Mouse (Mus musculus): ENCODE results near the gene Camta1. TPM values are rescaled to one million over a fixed set of nuclear protein-coding genes. Genes with fewer than 3 reads are reported as not detected.

Gene Camta1
- polyA plus RNA-seq, 1 experiment from 2014 or later: 171 TPM

DNA sequence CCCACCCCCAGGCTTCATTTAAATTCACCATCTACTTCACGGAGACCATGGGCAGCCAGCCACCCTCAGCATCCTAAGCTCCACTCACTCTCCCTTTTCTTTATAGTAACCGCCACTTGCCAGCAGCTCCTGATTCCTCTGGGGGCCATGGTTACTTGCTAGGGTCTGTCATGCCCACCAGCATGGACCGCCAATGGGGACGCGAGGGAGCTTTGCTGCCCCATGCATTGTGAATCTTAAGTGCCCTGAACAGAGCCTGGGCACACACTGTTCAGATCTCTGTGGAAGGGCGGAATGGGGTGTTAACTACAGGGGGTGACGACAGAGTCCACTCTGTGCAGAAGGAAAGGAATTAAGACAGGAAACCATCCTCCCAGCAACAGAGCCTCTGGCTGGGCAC, 465.1 kb downstream of the Camta1 start:
- no peak for DNase-seq (ENCODE audit: low spot score)
- no peak overlapping the region for H3K27ac ChIP-seq

DNA sequence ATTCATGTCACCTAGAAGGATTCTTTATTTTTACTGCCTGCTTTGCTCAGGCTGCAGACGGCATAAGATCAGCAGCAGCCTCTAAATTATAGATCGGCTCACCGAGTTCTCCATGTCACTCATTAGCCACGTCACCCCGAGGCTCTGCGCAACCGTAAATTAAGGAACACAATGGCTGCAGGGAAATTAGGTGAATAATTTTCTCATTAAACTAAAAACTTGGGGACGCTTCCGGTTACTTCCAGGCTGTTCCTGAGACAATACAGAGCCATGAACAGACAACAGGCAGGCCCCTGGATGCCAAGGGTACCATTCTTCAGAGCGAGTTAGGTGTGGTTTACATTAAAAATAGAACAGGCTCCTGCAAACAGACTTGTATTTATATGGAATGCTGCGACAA, 472.3 kb downstream of the Camta1 start:
- Histone ChIP-seq H3K9ac (no peak overlapping the region), H3K27me3 (ENCODE audit: control insufficient read depth, insufficient read depth, low read length) (no peaks in the 10 kb centered on the region), H3K36me3 (replicated peaks; ENCODE audit: control insufficient read depth, insufficient read depth) (no peaks in the 10 kb centered on the region), H3K4me1 (replicated peaks; ENCODE audit: control insufficient read depth, insufficient read depth, low read length) (peaks cover 25% of the 10 kb centered on the region), H3K27ac (peak overlapping the region; percentile 64), H3K9me3 (ENCODE audit: control insufficient read depth, low read length) (no peaks in the 10 kb centered on the region), H3K4me2 (replicated peaks) (no peak overlapping the region), H3K4me3 (replicated peaks; ENCODE audit: low read length) (no peak overlapping the region)
- WGBS: 34% methylated on average over 11 of the region's 11 CpGs
- ATAC-seq (ENCODE audit: low FRiP score): 0 out of 2 replicates have a peak, but pooled peaks have one; percentile 14
- DNase-seq (ENCODE audit: low spot score): peak; percentile 47

More for the DNA sequence above, 465.1 kb downstream of the Camta1 start:
- Histone ChIP-seq H3K4me3 (replicated peaks; ENCODE audit: low read length) (no peak overlapping the region), H3K36me3 (replicated peaks; ENCODE audit: control insufficient read depth, insufficient read depth) (no peaks in the 10 kb centered on the region), H3K4me1 (replicated peaks; ENCODE audit: control insufficient read depth, insufficient read depth, low read length) (peaks cover 10% of the 10 kb centered on the region), H3K9ac (no peak overlapping the region), H3K4me2 (replicated peaks) (no peak overlapping the region), H3K9me3 (ENCODE audit: control insufficient read depth, low read length) (0 out of 2 replicates have a peak, but pooled peaks cover 5% of the 10 kb centered on the region), H3K27me3 (ENCODE audit: control insufficient read depth, insufficient read depth, low read length) (no peaks in the 10 kb centered on the region)
- WGBS: 58% methylated on average over 7 of the region's 7 CpGs
- peak; percentile 75 for ATAC-seq (ENCODE audit: low FRiP score)

DNA sequence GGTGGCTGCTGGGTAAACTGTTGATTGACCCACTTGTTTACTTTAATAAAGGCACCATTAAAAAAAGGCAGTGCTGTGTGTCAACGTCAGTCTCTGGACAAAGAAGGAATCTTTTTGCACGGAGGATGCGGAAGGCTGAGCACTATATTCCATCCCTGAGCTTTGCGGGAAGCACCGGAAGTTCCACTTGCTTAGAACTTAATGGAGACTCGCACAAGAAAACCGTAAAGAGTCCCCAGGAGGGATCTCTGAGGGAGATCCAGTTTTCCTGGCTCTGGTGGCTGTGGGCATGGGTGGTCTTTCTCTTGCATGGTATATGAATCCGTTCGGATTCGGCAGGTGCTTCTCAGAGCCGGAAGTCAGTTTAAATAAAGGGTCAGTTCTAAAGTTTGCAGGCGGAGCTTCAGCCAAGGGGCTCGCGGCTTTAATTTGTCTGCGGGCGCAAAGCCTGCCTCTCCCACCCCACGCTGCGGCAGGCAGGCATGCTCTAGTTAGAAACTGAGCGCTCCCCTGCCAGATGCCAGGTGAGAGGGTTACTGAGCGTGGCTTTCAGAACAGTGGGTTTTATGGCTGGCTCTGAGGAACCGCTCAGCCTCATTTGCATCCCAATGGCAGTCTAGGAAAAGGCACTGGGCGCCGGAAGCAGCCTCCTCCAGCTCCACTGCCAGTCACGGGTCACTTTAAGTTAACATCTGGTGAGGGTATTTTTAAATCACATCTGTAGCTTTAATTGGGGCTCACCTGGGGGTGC, 474.8 kb downstream of the Camta1 start:
- Histone ChIP-seq H3K4me2 (replicated peaks) (peak overlapping the region; percentile 63), H3K36me3 (replicated peaks; ENCODE audit: control insufficient read depth, insufficient read depth) (no peaks in the 10 kb centered on the region), H3K4me3 (replicated peaks; ENCODE audit: low read length) (peak overlapping the region; percentile 29), H3K4me1 (replicated peaks; ENCODE audit: control insufficient read depth, insufficient read depth, low read length) (peaks cover 21% of the 10 kb centered on the region), H3K27me3 (ENCODE audit: control insufficient read depth, insufficient read depth, low read length) (0 out of 2 replicates have a peak, but pooled peaks cover 4% of the 10 kb centered on the region), H3K9ac (peak overlapping the region; percentile 60), H3K9me3 (ENCODE audit: control insufficient read depth, low read length) (no peaks in the 10 kb centered on the region), H3K27ac (peak overlapping the region; percentile 40)
- ATAC-seq (ENCODE audit: low FRiP score) (no peak), DNase-seq (ENCODE audit: low spot score) (no peak)
- WGBS: 1% methylated on average over 24 of the region's 24 CpGs

DNA sequence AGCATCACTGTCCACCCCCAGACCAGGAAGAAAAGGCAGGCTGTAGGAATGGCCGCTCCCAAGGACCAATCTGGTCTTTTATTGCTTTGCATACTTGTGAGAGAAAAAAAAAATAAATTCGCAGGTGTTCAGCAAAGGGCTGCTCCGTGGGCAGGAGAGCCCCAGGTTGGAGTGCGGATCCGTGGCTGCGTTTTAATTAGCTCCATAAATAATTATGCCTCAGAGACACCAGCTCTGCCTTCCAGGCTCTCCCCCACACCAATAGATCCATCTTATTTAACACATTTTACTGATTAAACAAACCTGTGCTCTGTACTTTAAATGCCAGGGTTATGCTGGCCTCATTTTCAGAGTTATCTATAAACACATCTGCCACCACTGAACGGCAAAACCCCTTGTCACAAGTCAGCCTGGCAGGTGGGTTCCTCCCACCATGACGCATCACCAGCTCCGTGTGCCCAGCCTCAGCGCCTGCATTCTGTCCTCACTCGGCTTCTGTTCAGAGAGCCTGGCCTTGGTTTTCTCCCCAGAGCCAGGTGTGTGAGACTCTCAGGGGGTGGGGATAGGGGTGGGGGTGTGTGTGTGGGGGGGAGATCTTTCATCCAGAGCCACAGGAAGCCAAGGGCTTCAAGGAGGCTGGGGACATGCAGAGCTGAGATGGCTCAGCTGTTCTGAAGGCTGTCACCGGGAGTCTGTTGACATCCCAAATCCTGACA, 475.5 kb downstream of the Camta1 start:
- H3K27me3 ChIP-seq (ENCODE audit: control insufficient read depth, insufficient read depth, low read length): 0 out of 2 replicates have a peak, but pooled peaks cover 4% of the 10 kb centered on the region
- 0 out of 2 replicates have a peak, but pooled peaks have one; percentile 29 for ATAC-seq (ENCODE audit: low FRiP score)
- H3K9me3 ChIP-seq (ENCODE audit: control insufficient read depth, low read length): no peaks in the 10 kb centered on the region
- DNase-seq (ENCODE audit: low spot score): no peak
- peak overlapping the region; percentile 29; the same call in 1 of the 2 replicates for H3K4me3 ChIP-seq (replicated peaks; ENCODE audit: low read length)
- H3K36me3 ChIP-seq (replicated peaks; ENCODE audit: control insufficient read depth, insufficient read depth): no peaks in the 10 kb centered on the region
- H3K9ac ChIP-seq: peak overlapping the region; percentile 60; the same call in 1 of the 2 replicates
- 7% methylated on average over 12 of the region's 12 CpGs for WGBS
- H3K4me2 ChIP-seq (replicated peaks): peak overlapping the region; percentile 63
- peak overlapping the region; percentile 40 for H3K27ac ChIP-seq
- peaks cover 21% of the 10 kb centered on the region for H3K4me1 ChIP-seq (replicated peaks; ENCODE audit: control insufficient read depth, insufficient read depth, low read length)

DNA sequence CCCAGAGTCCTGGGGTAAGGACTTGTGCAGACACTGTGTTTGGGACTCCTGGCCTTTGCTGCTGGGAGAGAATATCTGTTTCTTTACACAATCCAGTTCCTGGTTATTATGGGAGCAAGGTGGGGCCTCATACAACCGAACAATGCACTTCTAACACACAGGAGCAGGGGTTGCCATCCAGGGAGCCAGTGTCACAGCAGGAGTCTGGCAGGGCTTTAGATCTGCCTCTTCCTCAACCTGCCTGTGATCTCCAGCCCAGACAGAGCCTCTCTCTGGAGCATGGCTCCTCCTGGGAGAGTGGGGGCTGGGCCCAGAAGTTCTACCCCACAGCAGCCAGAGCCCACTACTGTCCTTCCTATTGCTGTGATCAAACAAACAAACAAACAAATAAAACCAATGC, 483.9 kb downstream of the Camta1 start:
- DNase-seq (ENCODE audit: low spot score): no peak
- H3K9me3 ChIP-seq (ENCODE audit: control insufficient read depth, low read length): no peaks in the 10 kb centered on the region
- 58% methylated on average over 1 of the region's 1 CpGs for WGBS
- no peaks in the 10 kb centered on the region for H3K36me3 ChIP-seq (replicated peaks; ENCODE audit: control insufficient read depth, insufficient read depth)
- no peak overlapping the region for H3K4me3 ChIP-seq (replicated peaks; ENCODE audit: low read length)
- H3K4me2 ChIP-seq (replicated peaks): no peak overlapping the region
- peaks cover 4% of the 10 kb centered on the region; the same call in 1 of the 2 replicates for H3K4me1 ChIP-seq (replicated peaks; ENCODE audit: control insufficient read depth, insufficient read depth, low read length)
- H3K9ac ChIP-seq: no peak overlapping the region
- H3K27ac ChIP-seq: no peak overlapping the region
- ATAC-seq (ENCODE audit: low FRiP score): no peak
- H3K27me3 ChIP-seq (ENCODE audit: control insufficient read depth, insufficient read depth, low read length): 0 out of 2 replicates have a peak, but pooled peaks cover 4% of the 10 kb centered on the region

DNA sequence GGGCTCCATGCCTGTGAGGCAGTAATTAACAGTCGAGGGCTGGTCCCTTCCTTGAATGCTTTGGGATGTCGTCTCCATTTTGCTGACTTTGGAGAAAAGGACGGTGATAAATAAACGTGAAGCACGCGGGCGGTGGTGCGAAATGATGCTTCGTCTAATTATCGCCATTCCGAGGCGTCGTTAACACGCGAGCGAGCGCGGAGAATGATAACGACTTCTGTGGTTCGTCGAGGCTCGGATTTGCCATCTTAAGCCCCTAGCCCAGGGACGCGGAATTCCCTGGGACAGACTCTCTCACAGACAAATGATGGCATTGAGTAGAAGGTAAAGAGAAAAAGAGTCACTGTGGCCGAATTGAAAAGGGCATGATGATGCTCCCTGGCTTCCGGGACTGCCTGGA, 485.4 kb downstream of the Camta1 start:
- no peak for DNase-seq (ENCODE audit: low spot score)
- no peaks in the 10 kb centered on the region for H3K27me3 ChIP-seq (ENCODE audit: control insufficient read depth, insufficient read depth, low read length)
- no peak overlapping the region for H3K4me3 ChIP-seq (replicated peaks; ENCODE audit: low read length)
- WGBS: 55% methylated on average over 26 of the region's 26 CpGs
- H3K36me3 ChIP-seq (replicated peaks; ENCODE audit: control insufficient read depth, insufficient read depth): no peaks in the 10 kb centered on the region
- H3K4me2 ChIP-seq (replicated peaks): 0 out of 2 replicates have a peak overlapping the region, but pooled peaks have one; percentile 0
- H3K27ac ChIP-seq: peak overlapping the region; percentile 54; the same call in 1 of the 2 replicates
- peaks cover 4% of the 10 kb centered on the region; the same call in 1 of the 2 replicates for H3K4me1 ChIP-seq (replicated peaks; ENCODE audit: control insufficient read depth, insufficient read depth, low read length)
- ATAC-seq (ENCODE audit: low FRiP score): no peak
- no peaks in the 10 kb centered on the region for H3K9me3 ChIP-seq (ENCODE audit: control insufficient read depth, low read length)
- no peak overlapping the region for H3K9ac ChIP-seq

DNA sequence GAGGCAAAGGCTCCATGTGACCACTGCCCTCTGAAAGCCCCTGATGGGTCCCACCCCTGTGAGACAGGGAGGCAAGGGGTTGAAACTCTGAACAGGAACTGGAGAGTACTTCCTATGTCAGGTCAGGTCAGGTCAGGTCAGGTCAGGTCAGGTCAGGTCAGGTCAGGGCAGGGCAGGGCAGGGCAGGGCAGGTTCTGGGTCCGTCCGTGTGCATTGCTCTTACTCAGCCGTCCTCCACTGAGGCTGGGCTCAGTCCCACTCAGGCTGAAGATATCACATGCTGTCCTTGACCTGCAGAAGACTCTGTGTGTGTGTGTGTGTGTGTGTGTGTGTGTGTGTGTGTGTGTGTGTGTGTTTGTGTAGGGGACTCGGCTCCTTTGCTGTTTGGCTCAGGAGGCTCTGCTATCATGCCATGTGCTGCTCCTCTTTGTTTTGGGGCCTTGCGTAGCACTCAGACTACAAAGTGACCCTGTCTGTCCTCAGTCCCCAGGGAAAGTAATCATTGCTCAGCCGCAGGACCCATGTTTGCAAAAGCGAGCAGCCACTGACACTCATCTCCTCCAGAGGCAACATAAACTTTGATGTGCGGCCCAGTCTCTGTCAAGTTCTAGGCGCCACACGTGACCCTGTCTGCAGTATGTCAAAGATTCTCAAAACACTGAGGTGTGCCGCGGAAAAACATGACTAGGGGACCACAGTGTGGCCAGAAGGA, 488.7 kb downstream of the Camta1 start:
- no peak for ATAC-seq (ENCODE audit: low FRiP score)
- Histone ChIP-seq H3K4me3 (replicated peaks; ENCODE audit: low read length) (no peak overlapping the region), H3K36me3 (replicated peaks; ENCODE audit: control insufficient read depth, insufficient read depth) (no peaks in the 10 kb centered on the region), H3K9ac (no peak overlapping the region), H3K27ac (no peak overlapping the region), H3K9me3 (ENCODE audit: control insufficient read depth, low read length) (no peaks in the 10 kb centered on the region), H3K4me2 (replicated peaks) (no peak overlapping the region), H3K27me3 (ENCODE audit: control insufficient read depth, insufficient read depth, low read length) (no peaks in the 10 kb centered on the region), H3K4me1 (replicated peaks; ENCODE audit: control insufficient read depth, insufficient read depth, low read length) (peaks cover 4% of the 10 kb centered on the region; the same call in 1 of the 2 replicates)
- DNase-seq (ENCODE audit: low spot score): no peak
- WGBS: 75% methylated on average over 12 of the region's 12 CpGs

DNA sequence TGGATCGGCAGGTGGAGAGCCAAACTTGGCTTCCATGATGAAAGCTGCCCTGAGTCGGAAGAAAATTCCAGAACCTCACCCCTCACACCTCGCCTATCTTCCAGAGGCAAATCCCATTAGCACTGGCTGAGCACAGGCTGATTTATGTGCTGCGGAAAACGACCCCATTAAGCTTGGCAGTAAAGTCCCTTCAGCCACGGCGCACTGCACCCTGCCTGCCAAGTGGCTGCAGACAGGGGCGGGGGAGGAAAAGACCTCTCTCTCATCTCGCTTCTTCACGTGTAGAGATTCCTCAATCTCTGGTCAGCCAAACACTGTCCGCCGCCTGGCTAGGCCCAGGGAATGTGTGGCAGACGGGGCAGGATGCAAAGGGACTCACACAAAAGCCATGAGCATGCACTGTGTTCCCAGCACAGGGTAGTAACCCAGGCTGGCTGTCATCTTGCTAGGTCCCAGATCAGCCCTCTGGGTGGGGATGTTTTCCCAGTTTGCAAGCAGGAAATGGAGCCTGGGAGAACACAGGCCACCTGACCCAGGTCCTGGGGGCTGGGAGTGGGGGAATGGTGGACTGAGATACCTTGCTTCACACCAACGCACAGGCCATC, 494.6 kb downstream of the Camta1 start:
- no peak for ATAC-seq (ENCODE audit: low FRiP score)
- H3K4me2 ChIP-seq (replicated peaks): no peak overlapping the region
- no peak overlapping the region; the same call in 1 of the 2 replicates for H3K9ac ChIP-seq
- peaks cover 17% of the 10 kb centered on the region for H3K4me1 ChIP-seq (replicated peaks; ENCODE audit: control insufficient read depth, insufficient read depth, low read length)
- no peaks in the 10 kb centered on the region for H3K27me3 ChIP-seq (ENCODE audit: control insufficient read depth, insufficient read depth, low read length)
- H3K27ac ChIP-seq: peak overlapping the region; percentile 40; the same call in 1 of the 2 replicates
- H3K4me3 ChIP-seq (replicated peaks; ENCODE audit: low read length): no peak overlapping the region
- H3K9me3 ChIP-seq (ENCODE audit: control insufficient read depth, low read length): no peaks in the 10 kb centered on the region
- peak; percentile 42 for DNase-seq (ENCODE audit: low spot score)
- H3K36me3 ChIP-seq (replicated peaks; ENCODE audit: control insufficient read depth, insufficient read depth): no peaks in the 10 kb centered on the region
- 54% methylated on average over 14 of the region's 14 CpGs for WGBS
